12 mouse cellular contexts compared by ENCODE assay signal in genomic region chr4:7391596-7391995, GRCm38 (mm10).
DNase-seq lines count a peak whose midpoint lies in the region; ATAC-seq lines count a peak whose summit lies in the region.
"Had no signal": no experiment of that assay in that cellular context is flagged by ENCODE, and none has a peak within 500 bp of the region (broad histone marks: within the 10 kb centered on the region; RNA-seq: fewer than 3 reads in every experiment).

No protein-coding gene starts in this region.

- H3K4me1 ChIP-seq in hindbrain, embryonic 10.5 days (replicated peaks) = peaks cover 4% of the 10 kb centered on the region
- no peaks in the 10 kb centered on the region for H3K4me1 ChIP-seq in hindbrain, embryonic 16.5 days (ENCODE audit: control insufficient read depth, insufficient read depth, low read depth, low read length)
- H3K4me1 ChIP-seq: intestine, embryonic 15.5 days had no signal

- WGBS in hindbrain, embryonic 10.5 days = 89% methylated on average over 7 of the region's 7 CpGs
- 83% methylated on average over 7 of the region's 7 CpGs for WGBS in hindbrain, embryonic 16.5 days

- H3K4me3 ChIP-seq in hindbrain, embryonic 10.5 days = no peak overlapping the region
- H3K4me3 ChIP-seq in hindbrain, embryonic 16.5 days (ENCODE audit: low read length) = no peak overlapping the region
- H3K4me3 ChIP-seq: intestine, embryonic 15.5 days had no signal

- no peaks in the 10 kb centered on the region for H3K9me3 ChIP-seq in hindbrain, embryonic 10.5 days
- H3K9me3 ChIP-seq in hindbrain, embryonic 16.5 days (ENCODE audit: control insufficient read depth, low read length) = no peaks in the 10 kb centered on the region
- H3K9me3 ChIP-seq: intestine, embryonic 15.5 days had no signal

- H3K27ac ChIP-seq in hindbrain, embryonic 10.5 days = no peak overlapping the region
- H3K27ac ChIP-seq in hindbrain, embryonic 16.5 days (ENCODE audit: low read depth, low read length) = no peak overlapping the region
- H3K27ac ChIP-seq: intestine, embryonic 15.5 days; liver, embryonic 14.5 days had no signal

- no peak for ATAC-seq in hindbrain, embryonic 16.5 days
- ATAC-seq: forebrain, postnatal 0 days; intestine, embryonic 15.5 days had no signal

- H3K27me3 ChIP-seq in hindbrain, embryonic 10.5 days (ENCODE audit: insufficient read depth, poor library complexity, severe bottlenecking) = no peaks in the 10 kb centered on the region
- no peaks in the 10 kb centered on the region for H3K27me3 ChIP-seq in hindbrain, embryonic 16.5 days (replicated peaks; ENCODE audit: control insufficient read depth, insufficient read depth, low read length)
- H3K27me3 ChIP-seq: intestine, embryonic 15.5 days had no signal

- DNase-seq in adrenal gland, adult 18-20 months (ENCODE audit: low spot score in 2 of 2) = peak; percentile 12 to 38
- no peak for DNase-seq in adrenal gland, adult 8-10 months
- peak; percentile 4 for DNase-seq in hindbrain, embryonic 10.5 days (ENCODE audit: low spot score)
- peak; percentile 66 for DNase-seq in right cerebral cortex, postnatal 4 days
- DNase-seq in right cerebral cortex, postnatal 36 days (ENCODE audit: low spot score in 2 of 2) = no peak
- peak; percentile 23 for DNase-seq in naive thymus-derived CD4-positive, alpha-beta T cell, adult 2 months (ENCODE audit: low read depth)
- no peak for DNase-seq in kidney, adult 9 months
- DNase-seq: forebrain, postnatal 0 days; thymus, postnatal 36 days had no signal

- H3K9ac ChIP-seq in hindbrain, embryonic 16.5 days (ENCODE audit: low read depth, low read length) = no peak overlapping the region
- H3K9ac ChIP-seq: forebrain, postnatal 0 days; intestine, embryonic 15.5 days; liver, embryonic 14.5 days had no signal

- H3K4me2 ChIP-seq in hindbrain, embryonic 16.5 days (ENCODE audit: low read length) = no peak overlapping the region
- H3K4me2 ChIP-seq: intestine, embryonic 15.5 days had no signal

- H3K36me3 ChIP-seq in hindbrain, embryonic 10.5 days = no peaks in the 10 kb centered on the region
- no peaks in the 10 kb centered on the region for H3K36me3 ChIP-seq in hindbrain, embryonic 16.5 days (ENCODE audit: control insufficient read depth, insufficient read depth, low read length)
- H3K36me3 ChIP-seq: intestine, embryonic 15.5 days had no signal

Comparison
In these comparisons a context has a peak if more than half of its experiments do, and no peak if none do; other contexts are left out.
1. DNase-seq: peak in adrenal gland, adult 18-20 months (2 of 2), hindbrain, embryonic 10.5 days (single experiment), right cerebral cortex, postnatal 4 days (single experiment) and naive thymus-derived CD4-positive, alpha-beta T cell, adult 2 months (single experiment); none in adrenal gland, adult 8-10 months (single experiment), right cerebral cortex, postnatal 36 days (0 of 2) and kidney, adult 9 months (single experiment).